Mouse (Mus musculus) adrenal gland, adult 18-20 months (tissue): ENCODE results near the gene Actg1. TPM values are rescaled to one million over a fixed set of nuclear protein-coding genes. Genes with fewer than 3 reads are reported as not detected.
A peak's percentile ranks its signal among the peaks of the same experiment; 100 is the strongest.

Experiments
- DNase-seq, 2 experiments: peaks; one replicate each; pipeline ENCODE4 v3.0.0; 2021 to 2022; ENCODE audit warnings: low spot score in 2 of 2
- long read RNA-seq, 2 experiments: library from polyadenylated mRNA; stranded (forward); transcript quantifications; one replicate each; pipeline ENCODE4 v2.0.0; 2021
- total RNA-seq, 2 experiments: library from RNA; stranded (reverse); gene quantifications; 1 replicate in 1 of 2; 2 replicates in 1 of 2; pipeline ENCODE4 v1.2.3; 2021

Actg1 gene
- 1,000 to 10,000 TPM in 1 of 2 experiments, 100 to 1,000 TPM in 1; 972 to 2,157 TPM for total RNA-seq
- long read RNA-seq, experiment 1, transcript Actg1-204 (5 exons, 1,827 nt): minor isoform, 16 of 1,749 reads
- long read RNA-seq, experiment 1, transcript Actg1-202 (6 exons, 1,952 nt): major isoform, 1,593 of 1,749 reads
- long read RNA-seq, experiment 1, partial matches to known transcripts: 98 of 1,749 reads
- long read RNA-seq, experiment 1, other reads (novel, unspliced or antisense): 41 of 1,749 reads
- long read RNA-seq, experiment 2, transcript Actg1-202 (6 exons, 1,952 nt): major isoform, 1,165 of 1,528 reads
- long read RNA-seq, experiment 2, transcript Actg1-204 (5 exons, 1,827 nt): minor isoform, 36 of 1,528 reads
- long read RNA-seq, experiment 2, partial matches to known transcripts: 293 of 1,528 reads
- long read RNA-seq, experiment 2, other reads (novel, unspliced or antisense): 33 of 1,528 reads

DNA sequence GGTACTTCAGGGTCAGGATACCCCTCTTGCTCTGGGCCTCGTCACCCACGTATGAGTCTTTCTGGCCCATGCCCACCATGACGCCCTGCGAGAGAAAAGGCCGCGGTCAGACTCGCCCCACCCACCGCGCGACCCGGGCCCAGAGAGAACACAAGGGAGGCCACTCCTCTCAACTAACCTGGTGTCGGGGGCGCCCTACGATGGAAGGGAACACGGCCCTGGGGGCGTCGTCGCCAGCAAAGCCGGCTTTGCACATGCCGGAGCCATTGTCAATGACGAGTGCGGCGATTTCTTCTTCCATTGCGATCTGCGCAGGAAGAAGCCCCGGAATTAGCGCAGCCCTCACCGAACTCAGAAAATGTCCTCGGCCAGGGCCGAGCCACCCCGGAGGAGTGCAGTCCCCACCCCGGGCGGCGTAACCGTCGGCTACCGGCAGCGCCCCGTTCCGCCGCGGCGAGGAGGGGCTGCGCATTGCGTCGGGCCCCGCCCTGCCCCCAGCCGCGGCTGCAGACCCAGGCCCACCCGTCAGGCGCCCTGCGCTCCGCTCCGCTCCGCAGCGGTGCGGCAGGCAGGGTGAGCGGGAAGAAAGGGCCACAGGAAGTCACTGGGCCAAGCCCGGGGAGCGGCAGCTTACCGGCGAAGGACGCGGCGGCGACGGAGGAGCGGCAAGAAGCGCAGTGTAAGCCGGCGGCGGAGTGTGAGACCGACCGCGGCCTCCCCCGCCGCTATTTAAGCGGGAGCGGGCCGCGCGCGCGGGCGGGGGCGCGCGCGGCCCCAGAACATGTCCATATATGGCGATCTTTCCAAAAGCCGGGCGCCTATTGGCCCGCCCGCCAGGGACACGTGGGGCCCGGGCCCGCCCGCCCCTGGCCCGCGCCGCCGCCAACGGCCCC lies at the start of gene Actg1:
TSS of gene Actg1 (minus strand) at position 752 of the 893 bp plus-strand sequence.
- peak; percentile 87 for DNase-seq

DNA sequence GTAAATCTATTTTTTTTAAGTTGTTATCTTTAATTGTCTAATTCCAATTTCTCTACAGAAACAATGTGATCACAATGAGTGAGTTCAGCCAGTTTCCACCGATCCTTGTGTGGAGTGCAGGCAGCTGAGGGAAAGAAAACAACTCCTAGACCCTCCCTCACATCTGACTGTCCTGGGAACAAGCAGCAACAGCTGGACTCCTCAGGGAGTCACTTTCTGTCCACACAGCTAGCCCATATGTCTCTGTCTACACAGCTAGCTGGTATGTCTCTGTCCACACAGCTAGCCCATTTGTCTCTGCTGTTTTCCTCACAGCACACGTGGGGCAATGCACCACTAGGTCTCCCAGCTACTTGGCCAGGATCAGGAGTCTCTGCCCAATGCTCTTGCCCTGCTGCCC lies 49.3 kb upstream of the Actg1 start:
- DNase-seq: no peak

DNA sequence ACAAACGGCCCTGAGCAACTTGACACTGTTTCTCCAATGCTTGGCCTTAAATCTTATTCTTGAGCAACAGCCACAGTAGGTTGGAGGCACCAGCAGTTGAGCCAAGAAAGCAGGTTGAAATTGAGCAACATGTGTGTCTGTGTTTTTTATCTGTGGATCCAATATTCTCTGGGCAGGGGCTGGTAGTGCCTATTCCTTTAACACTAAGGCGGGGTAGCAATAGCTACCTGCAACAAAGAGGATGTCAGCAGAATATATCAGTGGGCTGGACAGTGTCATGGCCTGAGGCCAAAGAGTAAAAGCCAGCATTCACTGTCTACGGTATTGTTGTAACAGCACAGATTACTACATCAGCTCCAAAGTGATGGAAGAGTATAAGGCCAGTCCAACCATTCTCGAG lies 47.3 kb upstream of the Actg1 start:
- no peak for DNase-seq

DNA sequence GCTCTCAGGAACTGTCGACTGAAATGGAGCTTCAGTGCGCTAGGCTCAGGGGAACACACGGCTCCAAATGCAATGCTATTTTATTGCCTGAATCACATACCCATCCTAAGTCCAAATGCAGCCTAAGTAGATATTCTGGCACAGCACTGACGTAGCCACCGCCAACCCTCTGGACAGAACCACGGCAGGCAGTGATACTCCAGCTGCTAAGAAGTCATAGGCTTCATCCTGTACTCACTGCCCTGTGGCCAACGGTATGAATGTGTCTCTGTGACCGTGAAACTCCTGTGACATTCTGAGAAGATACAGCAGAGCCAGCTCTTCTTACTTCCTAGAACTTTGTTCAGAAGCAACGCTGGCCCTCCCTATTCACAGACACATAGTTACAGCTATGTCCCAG lies 40.2 kb upstream of the Actg1 start:
- DNase-seq: no peak

DNA sequence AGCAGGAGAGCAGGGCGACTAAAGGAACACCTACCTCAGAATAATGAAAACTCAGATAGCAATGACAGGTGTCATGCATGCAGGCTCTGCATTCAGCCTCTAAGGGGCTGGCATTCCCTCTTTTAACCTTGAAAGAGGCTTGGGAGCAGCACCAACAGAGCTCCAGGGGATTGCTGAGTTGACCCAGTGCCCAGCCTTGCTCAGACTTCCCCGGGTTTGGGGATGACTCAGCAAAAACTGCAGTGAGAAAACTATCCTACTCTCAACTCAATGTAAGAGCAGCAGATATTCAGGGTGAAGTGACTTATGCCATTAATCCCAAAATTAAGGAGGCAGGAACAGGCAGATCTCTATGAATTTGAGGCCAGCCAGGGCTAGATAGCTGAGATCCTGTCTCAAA lies 38.8 kb upstream of the Actg1 start:
- peak; percentile 24 to 41 for DNase-seq

DNA sequence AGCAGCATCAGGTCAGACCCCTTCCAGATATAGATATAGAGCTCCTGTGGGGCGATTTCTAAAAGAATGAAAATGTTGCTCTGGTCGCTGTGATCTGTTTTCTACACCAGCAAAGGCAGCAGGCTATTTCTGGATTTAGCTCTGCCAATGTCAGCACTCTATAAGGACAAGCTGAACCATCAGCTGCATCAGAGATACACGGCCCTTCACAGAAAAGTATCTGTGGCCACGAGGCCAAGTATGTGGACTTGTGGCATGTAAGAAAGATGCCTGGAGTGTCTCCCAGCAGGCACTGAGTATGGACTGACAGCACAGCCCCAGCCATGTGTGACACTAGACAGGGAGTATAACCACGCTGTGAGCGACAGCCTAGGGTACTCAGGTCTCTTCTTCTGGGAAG lies 38.3 kb upstream of the Actg1 start:
- no peak for DNase-seq

DNA sequence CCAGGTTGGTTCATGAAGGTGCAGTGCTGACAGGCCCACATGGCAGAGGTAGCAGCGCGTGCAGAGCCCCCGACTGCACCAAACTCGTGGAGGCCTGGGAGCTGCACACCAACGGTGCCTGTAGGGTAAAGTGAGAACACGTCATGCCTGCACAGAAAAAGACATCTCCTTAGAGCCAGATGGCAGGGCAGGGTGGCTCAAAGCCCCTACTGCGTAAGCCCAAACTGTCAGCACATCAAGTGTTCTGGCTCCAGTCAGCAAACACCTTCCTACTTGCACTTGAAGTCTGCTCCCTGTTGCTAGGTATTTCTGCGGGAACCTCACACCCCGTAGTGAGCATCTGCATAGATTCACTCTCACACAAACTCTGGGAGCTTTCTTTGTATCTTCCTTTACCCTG lies 34.2 kb upstream of the Actg1 start:
- no peak for DNase-seq

DNA sequence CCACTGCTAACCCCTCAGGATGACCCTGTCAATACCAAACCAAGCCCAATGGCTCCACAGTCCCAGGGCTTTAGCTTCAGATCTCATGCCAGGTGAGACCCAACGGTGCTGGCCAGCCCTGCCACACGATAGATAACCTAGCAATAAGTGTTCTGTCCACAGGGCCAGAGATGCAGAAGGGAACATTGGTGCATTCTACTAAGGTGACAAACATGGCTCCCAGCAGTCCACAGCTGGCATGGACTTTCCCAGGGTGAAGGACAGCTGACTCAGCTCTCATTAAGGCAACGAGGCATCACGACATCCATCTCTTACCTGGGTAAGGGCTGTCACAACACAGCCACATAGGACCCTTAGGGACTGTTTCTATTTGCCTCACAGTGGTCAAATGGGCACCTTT lies 32.8 kb upstream of the Actg1 start:
- no peak for DNase-seq

DNA sequence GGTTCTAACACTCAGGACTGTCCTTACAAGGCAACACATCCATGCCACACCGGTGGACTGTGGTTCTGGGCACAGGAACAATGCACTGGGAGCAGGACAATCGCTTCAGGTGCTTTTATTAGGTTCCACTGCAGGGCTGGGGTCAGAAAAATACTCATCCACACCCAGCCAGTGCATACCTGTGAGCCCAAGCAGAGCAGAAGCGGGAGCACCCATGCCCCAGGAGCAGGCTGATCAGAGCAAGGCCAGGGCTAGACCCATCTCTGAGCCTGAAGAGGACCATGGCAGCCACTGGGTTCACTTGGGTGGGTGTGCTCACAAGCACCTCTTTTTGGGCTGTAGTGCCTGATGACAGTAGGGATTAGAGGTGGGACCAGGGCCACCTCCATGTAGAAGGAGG lies 31.9 kb upstream of the Actg1 start:
- DNase-seq: no peak

DNA sequence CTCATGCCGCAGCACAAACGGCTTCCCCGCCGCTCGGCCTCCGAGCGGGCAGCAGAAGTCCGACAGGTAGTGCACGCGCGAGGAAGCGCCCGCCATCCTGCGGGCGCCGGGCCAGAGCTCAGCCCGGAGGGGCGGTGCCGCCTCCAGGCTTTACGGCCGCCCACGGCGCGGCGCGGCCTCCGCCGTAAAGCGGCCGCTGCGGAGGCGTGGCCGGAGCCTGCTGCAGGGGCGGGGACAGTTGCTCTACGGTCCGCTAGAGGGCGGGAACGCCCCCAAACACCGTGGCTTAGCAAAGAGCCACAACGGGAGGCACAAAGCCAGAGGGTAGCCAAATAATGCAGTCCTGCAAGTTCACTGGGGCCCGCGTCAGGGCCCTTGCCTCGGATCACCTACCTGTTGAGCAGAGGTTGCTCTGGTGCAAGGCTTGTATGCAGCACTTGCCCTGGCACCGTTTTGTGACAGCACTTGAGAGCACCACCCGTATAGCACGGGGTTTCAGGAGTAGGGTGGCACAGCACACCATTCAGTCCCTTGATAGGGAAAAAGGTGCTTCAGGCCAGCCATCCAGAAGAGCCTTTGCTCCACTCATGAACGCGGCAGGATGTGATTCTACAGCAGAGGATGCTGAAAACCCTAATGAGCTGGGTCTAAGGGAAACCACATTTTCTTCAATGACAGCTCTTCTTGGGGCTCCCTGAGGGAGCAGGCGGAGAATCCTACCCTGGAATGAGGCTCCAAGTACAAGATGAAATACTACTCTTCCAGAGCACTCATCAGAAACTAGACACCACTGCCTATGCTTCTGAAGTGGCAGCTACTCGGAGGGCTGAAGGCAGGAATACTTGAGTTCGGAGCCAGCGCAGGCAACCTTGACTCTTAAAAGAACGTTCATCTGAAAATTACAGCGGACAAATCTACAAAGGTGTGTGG lies 30.5 kb upstream of the Actg1 start, which contains the start of gene Faap100:
TSS of gene Faap100 (minus strand) at position 154 of the 930 bp plus-strand sequence.
- peak; percentile 89 to 90 for DNase-seq

DNA sequence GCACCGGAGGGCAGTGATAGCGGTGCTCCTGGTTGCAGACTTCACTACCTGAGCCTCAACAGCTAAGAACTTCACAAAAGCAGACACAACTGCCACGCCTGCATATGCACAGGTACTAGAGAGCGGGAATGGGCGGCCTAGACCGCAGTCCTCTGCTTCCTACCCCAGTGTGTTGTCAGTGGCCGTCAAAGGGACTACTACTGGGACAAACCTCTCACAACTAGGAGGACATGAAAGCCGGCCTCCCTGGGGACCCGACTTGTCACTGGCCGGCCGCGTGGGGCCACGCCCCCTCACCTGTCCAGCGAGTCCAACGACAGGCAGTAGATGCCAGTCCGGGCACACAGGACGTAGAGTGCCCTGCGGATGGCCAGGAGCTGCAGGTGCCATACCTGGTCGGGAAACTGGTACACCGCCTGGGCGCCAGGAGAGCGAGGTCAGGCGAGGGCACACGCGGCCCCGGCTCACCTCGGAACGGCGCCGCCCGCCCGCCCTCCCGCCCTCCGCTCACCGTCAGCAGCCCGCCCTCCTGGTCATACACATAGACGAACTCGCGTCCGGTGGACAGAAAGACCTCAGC lies 29.8 kb upstream of the Actg1 start:
- peak in 1 of 2 experiments; percentile 44 for DNase-seq

DNA sequence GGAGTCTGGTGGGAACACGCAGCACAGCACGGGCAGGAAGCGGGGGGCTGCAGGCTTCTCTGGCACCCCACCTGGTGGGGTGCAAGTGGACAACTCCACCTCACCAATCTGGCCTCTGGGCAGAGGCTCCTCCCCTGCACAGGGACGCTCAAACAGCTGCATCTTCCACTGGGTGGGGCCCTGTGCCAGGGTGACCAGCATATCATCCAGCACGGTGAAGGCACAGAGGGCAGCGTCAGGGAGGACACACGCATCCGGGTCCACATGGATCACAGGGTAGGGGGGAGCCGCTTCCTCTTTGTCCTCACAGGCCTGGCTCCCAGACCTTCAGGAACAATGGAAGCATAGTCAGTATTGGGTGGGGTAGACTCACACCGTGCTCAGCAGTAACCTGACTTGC lies 29.0 kb upstream of the Actg1 start:
- DNase-seq: no peak

DNA sequence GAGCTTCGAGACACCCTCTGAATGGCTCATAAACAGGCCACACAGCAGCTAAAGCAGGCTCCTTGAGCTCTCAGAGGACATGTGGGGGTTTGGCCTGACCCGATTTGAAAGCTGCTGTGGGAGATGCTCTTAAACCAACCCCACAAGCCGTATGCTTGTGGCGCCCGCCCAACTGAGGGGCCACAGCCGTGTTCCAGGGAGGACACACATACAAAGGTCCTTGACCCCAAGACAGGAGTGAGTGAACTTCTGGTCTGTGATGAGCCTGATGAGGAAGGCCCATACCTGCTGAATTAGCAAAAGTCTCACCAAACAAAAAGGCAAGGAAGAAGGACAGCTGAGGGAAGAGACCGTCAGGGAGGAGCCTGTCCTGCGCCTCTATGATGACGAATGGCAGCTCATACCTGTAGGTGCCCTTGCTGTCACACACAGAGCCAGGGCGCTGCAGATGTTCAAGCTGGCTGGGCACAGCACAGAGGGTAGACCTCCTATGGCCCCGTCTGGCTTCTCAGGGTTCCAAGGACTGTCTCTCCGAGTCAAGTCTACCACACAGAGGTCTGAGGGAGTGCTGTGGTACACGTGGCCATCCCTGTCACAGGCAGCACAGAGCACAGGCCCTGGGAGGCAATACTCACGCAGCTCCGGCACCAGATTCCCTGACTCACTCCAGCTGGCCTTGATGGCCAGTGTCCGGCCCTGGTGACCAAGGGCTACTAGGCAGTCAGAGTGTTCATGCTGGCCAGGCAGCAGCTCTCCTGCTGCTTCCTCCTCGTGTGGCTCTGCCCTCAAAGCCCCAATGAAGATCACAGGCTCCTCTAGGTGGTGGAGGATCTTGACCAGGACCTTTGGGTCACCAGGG lies 28.2 kb upstream of the Actg1 start:
- peak in 1 of 2 experiments; percentile 47 for DNase-seq

DNA sequence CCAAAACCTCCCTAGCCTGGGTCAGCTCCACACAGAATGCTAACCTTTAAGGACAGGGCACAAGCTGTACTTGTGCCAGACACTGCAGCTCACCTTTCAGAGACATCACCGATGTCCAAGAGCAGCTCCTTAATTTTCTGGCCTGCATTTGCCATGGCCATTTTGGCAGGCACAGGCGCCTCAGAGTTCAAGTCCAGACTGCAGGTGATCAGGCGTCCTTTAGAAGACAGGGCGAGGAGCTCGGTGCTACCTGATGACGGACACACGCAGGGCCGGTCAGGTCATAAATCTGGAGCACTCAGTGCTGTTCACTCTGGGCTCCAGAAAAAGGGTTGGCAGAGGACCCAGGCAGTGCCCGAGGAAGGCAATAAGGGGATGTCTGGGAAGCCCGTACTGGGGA lies 27.0 kb upstream of the Actg1 start:
- no peak for DNase-seq

DNA sequence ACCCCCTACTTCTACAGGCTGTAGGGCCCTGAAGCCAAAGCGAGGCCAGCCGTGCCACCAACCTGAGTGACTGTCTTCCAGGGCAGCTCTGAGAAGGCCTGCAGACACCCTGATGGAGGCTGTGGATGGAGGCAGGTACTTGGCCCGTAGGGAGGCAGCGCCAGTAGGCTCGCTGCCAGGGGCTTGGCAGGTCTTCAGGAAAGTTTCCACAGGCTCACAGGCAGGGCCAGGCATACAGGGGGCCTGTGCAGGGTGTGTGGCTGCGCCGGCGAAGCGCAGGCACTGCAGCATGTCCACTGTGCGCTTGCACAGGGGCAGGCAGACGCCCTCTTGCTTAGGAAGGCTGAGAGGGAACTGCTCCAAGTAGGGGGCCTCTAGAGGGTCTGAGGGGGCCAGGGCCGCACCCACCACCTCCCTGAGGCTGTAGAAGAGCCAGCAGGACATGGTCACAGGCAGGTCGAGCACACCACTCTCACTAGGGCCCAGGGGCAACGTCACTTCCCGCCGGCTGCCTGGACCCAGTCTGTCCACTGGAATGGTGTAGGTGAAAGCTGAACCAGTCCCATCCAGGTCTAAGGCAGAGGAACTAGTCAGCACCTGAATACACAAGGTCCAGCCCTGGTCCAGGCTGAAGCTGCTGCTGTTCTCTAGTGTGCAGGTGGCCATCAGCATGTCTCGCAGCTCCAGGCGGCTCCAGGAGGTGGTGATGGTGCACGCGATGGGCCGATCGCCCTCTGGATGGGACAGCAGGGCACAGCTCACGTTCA lies 25.7 kb upstream of the Actg1 start:
- no peak for DNase-seq

DNA sequence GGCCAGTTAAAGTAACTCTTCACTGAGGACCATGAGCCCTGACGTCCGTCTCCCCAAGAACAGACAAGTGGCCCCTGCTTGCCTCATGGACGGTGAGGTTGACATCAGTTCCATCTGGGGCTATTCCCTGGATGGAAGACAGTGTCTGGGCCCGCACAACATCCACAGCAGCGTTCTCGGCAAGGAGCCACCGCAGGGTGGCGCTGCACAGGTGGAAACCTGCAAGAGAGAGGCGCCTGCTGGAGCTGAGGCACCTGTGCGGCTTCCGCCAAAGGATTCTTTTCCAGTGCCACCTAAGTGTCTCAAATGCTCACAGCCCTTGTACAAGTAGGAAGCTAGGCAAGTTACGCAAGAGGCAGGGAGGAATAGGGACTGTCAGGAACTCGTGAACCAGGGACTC lies 24.7 kb upstream of the Actg1 start:
- no peak for DNase-seq

DNA sequence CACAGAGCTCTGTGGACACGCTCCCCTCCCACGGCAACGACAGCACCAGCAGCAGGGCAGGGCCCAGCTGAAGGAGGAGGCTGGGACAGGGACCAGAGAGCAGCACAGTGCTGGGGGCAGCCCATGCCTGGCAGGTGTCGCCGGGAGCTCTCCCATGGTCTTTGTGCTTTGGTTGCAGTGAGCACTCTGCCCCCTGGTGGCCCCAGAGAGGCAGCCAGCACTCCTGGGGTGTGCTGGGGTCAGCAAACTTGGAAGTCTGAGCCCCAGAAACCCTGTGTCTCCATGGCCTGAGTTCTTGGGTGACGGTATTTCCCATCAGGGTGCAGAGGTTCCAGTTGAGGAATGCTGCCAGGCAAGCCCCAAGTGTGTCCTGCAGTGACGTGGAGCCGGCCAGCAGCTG lies 21.3 kb upstream of the Actg1 start:
- peak in 1 of 2 experiments; percentile 71 for DNase-seq

DNA sequence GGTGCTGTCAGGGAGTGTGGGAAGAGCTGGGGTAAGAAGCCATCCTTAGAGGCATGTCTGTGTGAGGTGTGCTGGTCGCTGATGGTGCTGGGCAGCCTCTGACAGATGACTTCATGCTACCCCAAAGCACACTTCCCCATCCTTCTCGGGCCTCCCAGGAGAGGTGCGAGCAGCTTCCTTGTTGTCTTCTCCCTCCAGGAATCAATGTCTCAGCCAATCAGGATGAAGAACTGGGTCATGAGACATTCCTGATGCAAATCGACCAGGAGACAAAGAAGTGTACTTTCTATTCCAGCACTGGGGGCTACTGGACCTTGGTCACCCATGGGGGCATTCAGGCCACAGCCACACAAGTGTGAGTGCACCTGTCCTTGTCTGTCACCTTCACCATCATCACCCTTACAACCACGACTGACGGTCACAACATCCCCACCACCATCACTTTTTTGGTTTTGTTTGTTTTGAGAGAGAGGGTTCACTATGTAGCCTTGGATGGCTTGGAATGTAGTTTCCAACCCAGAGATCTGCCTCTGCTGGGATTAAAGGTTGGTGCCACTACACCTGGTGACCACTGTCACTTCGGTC lies 18.2 kb upstream of the Actg1 start:
- DNase-seq: no peak
